Mouse (Mus musculus): ENCODE results near the gene Rtl4. TPM values are rescaled to one million over a fixed set of nuclear protein-coding genes. Genes with fewer than 3 reads are reported as not detected.

Gene Rtl4
- total and polyA plus RNA-seq, 2 experiments from 2014 or later, result 0.04 TPM; not detected in 1

DNA sequence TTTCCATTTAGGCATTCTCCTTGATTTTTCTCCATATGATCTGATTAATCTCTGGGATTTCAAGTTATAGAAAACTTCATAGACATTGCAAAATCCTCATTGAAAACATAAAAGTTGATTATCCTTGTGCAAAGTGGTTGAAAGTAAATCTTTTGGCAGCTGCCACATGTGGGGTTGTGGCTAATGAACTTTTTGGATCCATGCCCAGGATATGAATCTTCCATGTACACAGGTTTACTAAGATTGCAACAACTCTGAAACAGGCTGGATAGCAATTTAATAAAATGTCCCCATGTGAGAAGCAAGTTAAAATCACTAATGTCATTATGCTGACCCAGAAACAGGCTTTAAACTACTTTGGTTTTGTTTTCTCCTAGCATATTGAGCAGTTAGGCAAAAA lies 401.1 kb downstream of the Rtl4 start:
- Histone ChIP-seq H3K4me2 (ENCODE audit: low read depth, low read length) (no peak overlapping the region), H3K4me3 (ENCODE audit: low read depth, low read length) (no peak overlapping the region), H3K4me1 (ENCODE audit: control insufficient read depth, insufficient read depth) (no peaks in the 10 kb centered on the region), H3K27ac (ENCODE audit: low read depth) (no peak overlapping the region), H3K36me3 (replicated peaks; ENCODE audit: control insufficient read depth, insufficient read depth, low read length) (no peaks in the 10 kb centered on the region), H3K27me3 (ENCODE audit: control insufficient read depth, insufficient read depth, low read length) (no peaks in the 10 kb centered on the region), H3K9me3 (replicated peaks; ENCODE audit: control insufficient read depth, low read length) (no peaks in the 10 kb centered on the region), H3K9ac (replicated peaks; ENCODE audit: low read depth, low read length) (no peak overlapping the region)
- ATAC-seq (ENCODE audit: insufficient read depth, low read depth) (no peak), DNase-seq (ENCODE audit: low spot score) (no peak)
- TF ChIP-seq EP300 (IDR thresholded peaks at IDR 0.05; ENCODE audit: low read depth) (no peak), CTCF (IDR thresholded peaks at IDR 0.05; ENCODE audit: low read depth) (no peak)

DNA sequence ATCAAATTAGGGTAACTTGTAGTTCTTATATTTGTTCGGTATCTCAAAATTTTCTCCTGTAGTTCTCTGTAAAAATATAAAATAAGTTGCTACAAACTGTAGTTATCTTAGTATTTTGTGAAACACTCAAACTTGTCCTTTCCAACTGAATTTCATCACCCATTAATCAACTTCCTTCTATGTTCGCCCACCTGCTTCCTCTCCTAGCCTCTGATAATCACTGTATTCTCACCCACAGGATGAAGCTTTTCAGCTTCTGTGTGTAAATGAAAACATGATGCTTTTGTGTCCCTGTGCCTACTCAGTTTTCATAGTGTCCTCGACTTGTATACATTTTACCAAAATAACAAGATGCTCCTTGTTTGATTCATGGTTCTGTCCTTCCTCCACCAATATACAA lies 401.7 kb downstream of the Rtl4 start:
- H3K36me3 ChIP-seq (replicated peaks; ENCODE audit: control insufficient read depth, insufficient read depth, low read length), result no peaks in the 10 kb centered on the region
- ATAC-seq (ENCODE audit: insufficient read depth, low read depth) (no peak), DNase-seq (ENCODE audit: low spot score) (no peak)
- no peaks in the 10 kb centered on the region for H3K9me3 ChIP-seq (replicated peaks; ENCODE audit: control insufficient read depth, low read length)
- H3K4me1 ChIP-seq (ENCODE audit: control insufficient read depth, insufficient read depth), result no peaks in the 10 kb centered on the region
- 58% methylated on average over 3 of the region's 3 CpGs for WGBS
- no peak overlapping the region for H3K4me2 ChIP-seq (ENCODE audit: low read depth, low read length)
- H3K27me3 ChIP-seq (ENCODE audit: control insufficient read depth, insufficient read depth, low read length), result no peaks in the 10 kb centered on the region
- H3K4me3 ChIP-seq (ENCODE audit: low read depth, low read length), result no peak overlapping the region
- no peak for TF ChIP-seq CTCF (IDR thresholded peaks at IDR 0.05; ENCODE audit: low read depth)
- no peak for TF ChIP-seq EP300 (IDR thresholded peaks at IDR 0.05; ENCODE audit: low read depth)
- H3K9ac ChIP-seq (replicated peaks; ENCODE audit: low read depth, low read length), result no peak overlapping the region
- H3K27ac ChIP-seq (ENCODE audit: low read depth), result no peak overlapping the region

DNA sequence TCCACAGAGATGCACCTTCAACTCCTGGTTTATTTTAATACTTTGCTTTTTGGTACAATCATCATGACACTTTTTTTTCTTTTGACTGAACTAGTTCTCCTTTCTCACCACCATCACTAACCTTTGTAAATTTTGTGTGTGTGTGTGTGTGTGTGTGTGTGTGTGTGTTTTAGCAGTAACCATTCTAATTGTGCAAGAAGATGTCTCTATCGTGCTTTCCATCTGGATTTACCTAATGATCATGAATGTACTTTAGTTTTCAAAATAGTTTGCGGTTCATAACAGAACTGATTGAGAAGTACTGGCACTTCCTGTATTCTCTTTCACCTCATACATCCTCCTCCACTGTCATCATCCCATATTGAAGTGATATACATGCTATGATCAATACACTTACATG lies 402.3 kb downstream of the Rtl4 start:
- no peak for TF ChIP-seq EP300 (IDR thresholded peaks at IDR 0.05; ENCODE audit: low read depth)
- TF ChIP-seq CTCF (IDR thresholded peaks at IDR 0.05; ENCODE audit: low read depth), result no peak
- Histone ChIP-seq H3K4me3 (ENCODE audit: low read depth, low read length) (no peak overlapping the region), H3K27me3 (ENCODE audit: control insufficient read depth, insufficient read depth, low read length) (no peaks in the 10 kb centered on the region), H3K9ac (replicated peaks; ENCODE audit: low read depth, low read length) (no peak overlapping the region), H3K9me3 (replicated peaks; ENCODE audit: control insufficient read depth, low read length) (no peaks in the 10 kb centered on the region), H3K4me1 (ENCODE audit: control insufficient read depth, insufficient read depth) (no peaks in the 10 kb centered on the region), H3K27ac (ENCODE audit: low read depth) (no peak overlapping the region), H3K36me3 (replicated peaks; ENCODE audit: control insufficient read depth, insufficient read depth, low read length) (no peaks in the 10 kb centered on the region), H3K4me2 (ENCODE audit: low read depth, low read length) (no peak overlapping the region)
- DNase-seq (ENCODE audit: low spot score), result no peak
- no peak for ATAC-seq (ENCODE audit: insufficient read depth, low read depth)
- WGBS, result 68% methylated on average over 2 of the region's 2 CpGs

MicroRNAs within 50 kb of the gene (microRNA counts, 519-probe panel; counts per million panel counts)
- not detected for microRNA mmu-miR-3472

Small RNA genes within 50 kb of the gene (microRNA-seq; reads per million reads assigned to microRNA genes)
- not detected for gene Mir3472

Other genes with a start within 250 kb of the Rtl4 start
- 0.04 TPM in 1 of 2 replicates, not detected in the other for gene Trpc5os, start 232.3 kb upstream of the Rtl4 start, total RNA-seq (2014; rRNA removed; ENCODE audit: low replicate concordance)
- gene Trpc5os, start 232.3 kb upstream of the Rtl4 start, polyA plus RNA-seq (2015; fragmentation: Nextera tagmentation; extraction: Ambion mirVana), result 0.03 TPM in 1 of 2 replicates, not detected in the other
- 0.11 TPM in 1 of 2 replicates, not detected in the other for gene Trpc5, start 727 bp upstream of the Rtl4 start, total RNA-seq (2014; rRNA removed; ENCODE audit: low replicate concordance)
- not detected in 2 replicates for gene Trpc5, start 727 bp upstream of the Rtl4 start, polyA plus RNA-seq (2015; fragmentation: Nextera tagmentation; extraction: Ambion mirVana)